Mouse (Mus musculus): ENCODE results near the gene Tmem174.
A peak's percentile ranks its signal among the peaks of the same experiment; 100 is the strongest.

Tmem174 gene

GRCm38 (mm10) chr13:98633641-98634484 lies 3.3 kb downstream of the Tmem174 start:
- ATAC-seq (ENCODE audit: insufficient number of reproducible peaks, low FRiP score, low TSS enrichment): no peak

GRCm38 (mm10) chr13:98632306-98632942 lies 4.8 kb downstream of the Tmem174 start:
- no peak for ATAC-seq (ENCODE audit: insufficient number of reproducible peaks, low FRiP score, low TSS enrichment)

GRCm38 (mm10) chr13:98631105-98631838 lies 5.9 kb downstream of the Tmem174 start:
- ATAC-seq (ENCODE audit: insufficient number of reproducible peaks, low FRiP score, low TSS enrichment): no peak

- no peak for ATAC-seq (ENCODE audit: insufficient number of reproducible peaks, low FRiP score, low TSS enrichment)
These were observed 10.5 kb downstream of the Tmem174 start for GRCm38 (mm10) chr13:98626736-98627135.

- ATAC-seq (ENCODE audit: insufficient number of reproducible peaks, low FRiP score, low TSS enrichment): no peak
These were observed 12.7 kb downstream of the Tmem174 start for GRCm38 (mm10) chr13:98624506-98624905.

GRCm38 (mm10) chr13:98622881-98623549 lies 14.2 kb downstream of the Tmem174 start:
- ATAC-seq (ENCODE audit: insufficient number of reproducible peaks, low FRiP score, low TSS enrichment): no peak

- no peak for ATAC-seq (ENCODE audit: insufficient number of reproducible peaks, low FRiP score, low TSS enrichment)
These were observed 19.7 kb downstream of the Tmem174 start for GRCm38 (mm10) chr13:98617429-98618067.

GRCm38 (mm10) chr13:98607885-98608477 lies 29.2 kb downstream of the Tmem174 start:
- no peak for ATAC-seq (ENCODE audit: insufficient number of reproducible peaks, low FRiP score, low TSS enrichment)

GRCm38 (mm10) chr13:98603799-98604198 lies 33.4 kb downstream of the Tmem174 start:
- ATAC-seq (ENCODE audit: insufficient number of reproducible peaks, low FRiP score, low TSS enrichment): no peak

- ATAC-seq (ENCODE audit: insufficient number of reproducible peaks, low FRiP score, low TSS enrichment): no peak
These were observed 40.5 kb downstream of the Tmem174 start for GRCm38 (mm10) chr13:98596746-98597145.

GRCm38 (mm10) chr13:98594726-98595141 lies 42.5 kb downstream of the Tmem174 start:
- no peak for ATAC-seq (ENCODE audit: insufficient number of reproducible peaks, low FRiP score, low TSS enrichment)

- ATAC-seq (ENCODE audit: insufficient number of reproducible peaks, low FRiP score, low TSS enrichment): no peak
These were observed 43.2 kb downstream of the Tmem174 start for GRCm38 (mm10) chr13:98593938-98594539.

- ATAC-seq (ENCODE audit: insufficient number of reproducible peaks, low FRiP score, low TSS enrichment): no peak
These were observed 45.8 kb downstream of the Tmem174 start for GRCm38 (mm10) chr13:98591406-98591805.

- no peak for ATAC-seq (ENCODE audit: insufficient number of reproducible peaks, low FRiP score, low TSS enrichment)
These were observed 46.4 kb downstream of the Tmem174 start for GRCm38 (mm10) chr13:98590693-98591389.

GRCm38 (mm10) chr13:98589572-98589971 lies 47.6 kb downstream of the Tmem174 start:
- no peak for ATAC-seq (ENCODE audit: insufficient number of reproducible peaks, low FRiP score, low TSS enrichment)

- peak; percentile 76 for ATAC-seq (ENCODE audit: insufficient number of reproducible peaks, low FRiP score, low TSS enrichment)
These were observed 48.2 kb downstream of the Tmem174 start for GRCm38 (mm10) chr13:98588951-98589501.

GRCm38 (mm10) chr13:98588480-98588879 lies 48.7 kb downstream of the Tmem174 start:
- no peak for ATAC-seq (ENCODE audit: insufficient number of reproducible peaks, low FRiP score, low TSS enrichment)

- ATAC-seq (ENCODE audit: insufficient number of reproducible peaks, low FRiP score, low TSS enrichment): no peak
These were observed 49.6 kb downstream of the Tmem174 start for GRCm38 (mm10) chr13:98587639-98588038.
